Mouse (Mus musculus): ENCODE results near the gene Mpig6b.

Mpig6b gene

DNA sequence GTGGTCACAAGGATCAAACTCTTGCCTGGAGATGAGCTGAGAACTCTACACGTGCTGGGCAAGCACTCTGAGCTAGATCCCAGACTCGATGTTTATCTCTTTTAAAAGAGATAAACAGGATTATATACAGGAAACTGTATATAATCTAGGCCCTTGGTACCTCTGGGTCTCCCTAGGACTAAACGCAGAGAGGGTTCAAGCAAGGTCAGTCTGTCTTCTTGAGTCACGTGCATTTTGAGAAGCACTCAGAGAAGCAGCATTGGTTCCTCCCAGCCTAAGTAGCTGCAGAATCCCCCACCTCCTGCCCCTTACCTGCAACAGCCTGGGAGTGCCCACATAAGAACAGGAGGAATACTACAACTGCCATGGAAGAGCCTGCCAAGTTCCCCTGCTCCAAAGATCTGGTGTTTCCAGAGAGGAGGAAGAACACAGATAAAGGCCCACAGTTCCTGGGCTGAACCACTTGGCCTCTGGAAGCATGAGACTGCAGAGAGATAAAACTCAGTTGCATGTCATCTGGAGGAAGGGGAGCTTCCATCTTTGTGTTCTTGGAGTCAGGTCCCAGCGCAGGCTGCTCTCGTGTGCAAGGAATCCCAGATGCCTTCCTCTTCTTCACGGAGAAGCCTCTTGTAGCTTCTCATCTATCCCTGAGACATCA is 19.4 kb upstream of the Mpig6b start, which contains the start of gene Ly6g6f:
Gene Ly6g6f, minus strand, starts transcription at position 403 of the 658 bp plus-strand sequence.
- DNase-seq = no peak

DNA sequence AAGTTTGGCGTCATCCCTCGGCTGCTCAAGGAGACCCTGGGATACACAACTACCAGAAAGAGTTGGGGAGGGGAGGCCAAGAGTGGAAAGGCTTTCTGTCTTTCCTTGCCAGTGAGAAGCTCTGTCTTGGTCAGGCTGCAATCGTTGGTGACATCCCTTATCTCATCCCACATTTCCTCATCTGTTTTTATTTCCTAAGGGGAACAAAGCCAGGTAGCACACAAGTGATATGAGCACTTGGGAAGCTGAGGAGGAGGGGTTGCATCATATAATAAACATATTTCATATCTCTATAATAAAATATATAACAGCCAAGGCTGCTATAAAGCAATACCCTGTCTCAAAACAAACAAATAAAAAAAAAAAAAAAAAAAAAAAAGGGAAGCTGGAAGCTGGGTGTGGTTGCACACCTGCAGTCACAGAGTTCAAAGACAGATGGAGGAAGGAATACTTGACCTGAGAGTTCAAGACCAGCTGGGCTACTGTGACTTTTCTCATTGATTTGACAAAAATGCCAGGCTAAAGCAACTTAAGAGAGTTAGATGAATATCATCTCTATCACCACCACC is 18.0 kb upstream of the Mpig6b start:
- no peak for DNase-seq

DNA sequence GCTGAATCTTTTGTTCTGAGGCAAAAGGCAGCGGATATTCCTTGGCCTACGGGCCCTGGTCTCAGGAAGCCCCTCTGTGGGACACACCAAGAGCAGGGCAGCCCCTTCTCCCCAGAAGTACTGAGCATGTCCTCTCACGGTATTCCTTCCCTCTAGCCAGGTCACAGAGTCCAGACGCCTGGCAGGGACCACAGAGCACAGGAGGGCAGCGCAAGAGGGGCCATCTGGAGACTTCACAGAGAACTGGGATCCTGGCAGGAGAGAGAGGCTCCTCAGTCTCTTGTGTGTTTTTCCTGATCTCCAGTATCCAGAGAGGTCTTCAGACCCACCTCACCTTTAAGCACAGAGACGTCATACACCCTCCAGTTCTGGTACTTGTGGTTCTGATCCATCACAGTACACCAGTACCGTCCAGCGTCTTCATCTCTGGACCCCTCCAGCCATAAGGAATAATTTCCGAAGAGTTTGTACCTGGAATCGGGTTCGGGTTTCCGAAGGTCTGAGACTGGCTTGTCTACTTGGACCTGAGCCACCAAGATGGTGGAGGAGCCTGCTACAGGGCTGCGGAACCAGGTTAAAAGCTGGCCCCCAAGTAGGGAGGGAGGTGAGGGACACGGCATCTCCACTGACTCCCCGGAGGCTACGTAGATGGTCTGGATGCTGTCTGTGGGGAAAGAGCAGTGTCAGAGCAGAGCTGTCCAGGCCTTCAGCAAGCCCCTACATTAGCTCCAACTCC is 17.0 kb upstream of the Mpig6b start:
- DNase-seq = peak; percentile 89

DNA sequence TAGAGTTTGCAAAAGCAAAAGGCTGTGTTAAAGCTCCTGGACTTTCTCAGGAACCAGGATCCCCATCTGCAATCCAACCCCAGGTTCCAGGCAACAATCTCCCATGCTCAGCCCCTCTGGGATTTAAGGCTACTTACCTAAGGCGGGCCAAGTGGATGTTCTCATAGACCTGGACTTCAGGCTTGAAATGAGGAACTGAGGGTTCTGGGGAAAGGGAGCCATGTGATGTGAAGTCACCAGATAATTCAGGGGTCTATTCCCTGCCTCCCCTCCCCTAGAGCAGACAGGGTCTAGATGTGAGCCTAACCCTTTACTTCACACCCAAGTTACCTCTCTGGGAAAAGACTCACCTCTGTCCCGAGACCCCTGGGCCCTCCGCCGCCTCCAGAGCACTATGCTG is 14.7 kb upstream of the Mpig6b start:
- DNase-seq = no peak

DNA sequence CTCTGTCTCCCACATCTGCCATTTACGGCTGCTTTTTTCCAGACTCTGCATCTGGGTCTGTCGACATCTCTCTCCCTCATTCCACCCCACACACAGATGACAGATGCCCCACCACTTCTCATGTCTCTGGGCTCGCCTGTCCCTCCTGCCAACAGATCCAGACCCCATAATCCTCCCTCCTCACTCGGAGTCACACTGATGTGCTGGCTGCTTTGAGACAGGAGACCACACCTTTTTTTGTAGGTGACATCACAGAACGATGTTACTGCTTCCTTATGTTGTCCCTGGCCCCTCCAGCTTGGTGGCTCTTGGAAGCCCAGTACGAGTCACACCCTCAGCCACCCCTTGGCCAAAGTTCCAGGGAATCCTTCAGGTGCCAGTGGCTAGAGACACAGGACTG is 14.3 kb upstream of the Mpig6b start:
- DNase-seq = no peak

DNA sequence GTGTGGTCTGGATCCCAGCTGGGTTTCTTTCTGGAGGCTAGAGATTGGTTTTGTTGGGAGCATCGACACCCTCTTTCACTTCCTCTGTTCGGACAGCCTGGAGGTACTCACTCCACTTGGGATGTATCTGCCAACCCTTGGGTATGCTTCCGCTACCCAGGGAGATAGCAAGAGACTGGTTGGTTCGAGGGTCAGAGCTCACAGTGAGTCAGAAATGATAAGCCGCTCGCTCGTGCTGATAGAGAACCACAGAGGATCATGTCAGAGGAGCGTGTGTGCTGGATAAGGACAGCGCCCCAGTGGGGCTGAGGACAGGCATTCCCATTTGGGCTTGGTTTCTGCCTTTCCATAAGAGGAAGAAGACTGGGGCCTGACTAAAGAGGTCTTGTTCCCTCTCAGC is 13.8 kb upstream of the Mpig6b start:
- DNase-seq = no peak

DNA sequence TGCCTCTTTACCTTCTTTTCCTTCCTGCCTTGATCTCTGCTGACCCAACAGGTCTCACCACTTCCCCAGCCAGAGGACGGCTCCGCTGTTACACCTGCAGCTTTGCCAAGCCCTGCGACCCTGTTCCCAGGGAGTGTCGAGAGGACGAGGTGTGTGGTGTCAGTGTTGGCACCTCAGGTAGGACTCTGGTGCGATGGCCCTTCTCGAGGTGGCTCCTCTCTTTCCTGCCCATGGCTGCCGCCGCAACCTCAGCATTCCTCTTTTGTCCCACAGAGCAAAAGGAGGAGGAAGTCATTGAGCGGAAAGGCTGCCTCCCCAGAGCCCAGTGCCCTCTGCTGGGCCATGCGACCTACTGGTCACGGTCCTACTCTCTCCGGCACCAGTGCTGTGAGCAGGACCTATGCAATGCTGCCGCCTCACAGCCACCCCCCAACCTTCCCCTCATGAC is 11.8 kb upstream of the Mpig6b start, which contains the start of gene Ly6g6d:
Gene Ly6g6d, minus strand, starts transcription at position 280 of the 448 bp plus-strand sequence.
- peak; percentile 76 for DNase-seq

DNA sequence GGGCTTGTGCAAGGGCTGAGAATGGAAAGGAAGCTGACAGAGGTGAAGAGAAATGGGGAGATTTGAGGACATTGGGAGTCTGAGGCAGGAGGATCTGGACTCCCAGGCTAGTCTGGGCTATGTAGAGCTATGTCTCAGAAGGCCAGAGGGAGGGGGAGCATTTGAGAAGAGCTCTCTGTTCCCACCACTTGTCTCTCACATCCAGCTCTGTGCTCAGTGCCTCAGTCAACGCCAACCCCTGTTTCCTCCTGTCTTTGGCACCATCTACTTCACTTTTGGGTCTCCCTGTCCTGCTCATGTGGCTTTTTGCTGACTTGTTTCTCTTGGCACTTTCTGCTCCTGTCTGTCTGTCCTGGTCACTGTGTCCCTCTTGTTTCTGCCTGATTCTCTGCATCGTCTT is 11.3 kb upstream of the Mpig6b start:
- DNase-seq = peak; percentile 54

DNA sequence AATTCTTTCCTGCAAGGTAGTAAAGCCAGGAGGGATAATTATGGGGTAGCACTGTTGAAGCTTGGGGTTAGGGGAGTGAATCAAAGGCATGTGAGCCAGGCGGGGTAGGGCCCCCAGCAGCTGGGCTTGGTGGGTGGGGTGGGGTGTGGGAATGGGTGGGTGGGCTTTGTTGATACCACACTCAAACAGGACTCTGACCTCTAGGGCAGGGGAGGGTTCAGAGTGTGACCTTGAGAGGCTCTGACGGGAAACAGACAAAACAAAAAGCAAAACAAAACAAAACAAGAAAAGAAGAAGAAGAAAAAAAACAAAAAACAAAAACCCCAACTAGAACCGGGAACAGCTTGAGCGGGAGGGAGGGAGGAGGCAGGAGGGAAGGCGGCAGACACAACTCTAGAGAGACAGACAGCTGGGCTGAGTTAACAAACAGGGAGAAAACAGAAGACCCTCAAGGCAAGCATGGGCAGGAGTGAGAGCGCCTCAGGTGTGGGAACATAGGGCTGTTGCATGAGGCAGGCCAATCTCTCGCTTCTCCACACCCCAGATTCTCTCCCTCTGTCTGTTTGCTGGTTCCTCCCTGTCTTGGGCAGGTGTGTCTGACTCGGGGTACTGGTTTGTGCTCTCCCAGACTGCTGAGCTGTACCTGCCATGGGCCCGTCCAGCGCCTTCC is 10.7 kb upstream of the Mpig6b start, which contains the start of gene Ly6g6e:
Gene Ly6g6e, plus strand, starts transcription at position 396 of the 670 bp plus-strand sequence.
- no peak for DNase-seq

DNA sequence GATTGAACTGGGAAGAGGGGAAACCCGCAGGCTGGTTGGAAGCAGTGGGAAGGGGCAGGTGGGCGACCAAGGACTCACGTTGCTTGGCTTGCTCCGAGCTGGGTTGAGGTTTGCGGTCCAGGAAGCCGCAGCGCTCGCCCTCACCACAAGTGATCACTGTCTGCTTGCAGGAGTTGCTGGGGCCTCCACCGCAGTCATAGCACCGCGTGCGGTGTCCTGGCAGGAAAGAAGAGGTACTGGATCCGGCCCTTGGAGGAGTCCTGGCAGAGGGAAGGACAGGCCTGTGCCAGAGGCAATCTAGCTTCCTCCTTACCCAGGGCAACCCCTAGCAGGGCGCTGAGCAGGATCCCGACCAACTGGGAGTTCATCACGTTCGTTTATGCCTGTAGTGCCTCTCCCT is 8.1 kb upstream of the Mpig6b start:
- DNase-seq = peak; percentile 93

DNA sequence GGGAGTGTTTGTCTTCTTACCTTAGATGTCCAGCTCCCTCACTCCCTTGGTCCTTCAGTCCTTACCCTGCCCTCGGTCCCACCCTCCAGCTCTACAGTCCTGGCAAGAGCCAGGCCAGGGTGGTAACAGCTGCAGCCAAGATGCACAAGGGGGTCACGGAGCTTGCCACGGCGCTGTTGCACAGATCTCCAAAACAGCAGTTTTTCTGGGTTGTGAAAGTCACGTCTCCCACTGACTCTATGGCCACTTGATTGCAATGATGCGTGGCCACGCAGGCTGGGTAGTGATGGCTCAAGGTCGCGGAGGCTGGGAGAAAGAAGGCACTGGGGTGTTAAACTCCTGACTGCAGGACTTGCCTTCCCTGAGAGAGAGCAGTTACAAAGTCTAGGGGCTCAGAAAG is 5.5 kb upstream of the Mpig6b start:
- peak; percentile 66 for DNase-seq

DNA sequence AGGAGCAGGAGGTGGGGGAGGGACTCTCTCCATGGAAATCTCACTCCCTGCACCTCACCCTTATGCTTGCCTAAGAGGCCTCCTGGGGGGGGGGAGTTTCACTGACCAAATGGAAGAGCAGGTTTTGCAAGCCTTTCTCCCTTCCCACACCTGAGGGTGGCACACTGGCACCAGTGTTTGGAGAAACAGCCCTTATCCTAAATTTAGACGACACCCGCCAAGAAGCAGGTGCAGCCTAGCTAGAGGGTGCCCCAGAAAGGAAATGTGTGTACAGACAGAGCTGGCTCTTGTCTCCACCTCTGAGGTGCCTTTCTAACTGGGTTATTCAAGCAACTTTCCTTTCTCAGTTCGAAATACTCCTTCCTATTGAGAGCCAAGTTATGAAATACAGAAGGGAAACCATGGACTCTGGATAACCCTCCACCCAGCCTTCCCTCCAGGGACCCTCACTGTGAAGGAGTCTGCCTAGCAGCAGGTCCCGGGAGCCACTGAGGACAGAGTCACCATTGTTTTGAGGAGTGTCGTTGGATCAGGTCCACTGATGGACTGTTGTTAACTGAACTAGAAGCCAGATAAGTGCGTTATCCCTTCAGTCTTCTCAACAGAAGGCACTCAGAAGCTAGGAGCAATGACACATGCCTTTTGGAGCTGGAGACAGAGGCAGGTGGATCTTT is 4.7 kb upstream of the Mpig6b start:
- DNase-seq = peak; percentile 96

DNA sequence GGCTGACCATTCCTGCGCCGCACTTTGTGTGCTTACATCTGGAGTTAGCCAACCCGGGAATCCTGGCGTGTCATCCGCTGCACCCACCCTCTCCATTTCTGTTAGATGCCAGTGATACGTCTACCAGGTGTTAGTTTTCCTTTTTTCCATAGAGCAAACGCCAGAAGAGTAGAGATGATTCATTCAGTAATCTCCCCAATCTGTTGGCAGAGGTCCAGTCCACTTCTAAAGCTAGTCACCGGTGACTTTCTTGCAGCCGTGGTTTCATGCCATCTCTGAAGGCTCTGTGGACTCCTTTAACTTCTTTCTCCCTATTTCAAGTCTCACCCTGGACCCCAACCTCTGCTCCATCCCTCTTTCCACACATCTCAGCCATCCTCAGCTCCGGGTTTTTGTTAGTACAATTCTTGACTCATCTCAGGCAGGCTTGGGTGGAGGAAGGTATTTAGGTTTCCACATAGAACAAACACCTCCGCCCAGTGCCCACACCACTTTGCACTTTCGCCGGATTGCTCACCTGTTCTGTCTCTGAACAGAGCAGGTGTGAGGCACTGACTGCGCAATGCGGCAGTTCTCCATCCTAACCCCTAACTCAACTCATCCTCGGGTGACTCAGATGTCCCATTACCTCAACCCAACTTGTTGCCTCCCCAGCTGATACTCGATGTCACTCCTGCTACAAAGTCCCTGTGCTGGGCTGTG is 2.4 kb upstream of the Mpig6b start:
- no peak for DNase-seq

DNA sequence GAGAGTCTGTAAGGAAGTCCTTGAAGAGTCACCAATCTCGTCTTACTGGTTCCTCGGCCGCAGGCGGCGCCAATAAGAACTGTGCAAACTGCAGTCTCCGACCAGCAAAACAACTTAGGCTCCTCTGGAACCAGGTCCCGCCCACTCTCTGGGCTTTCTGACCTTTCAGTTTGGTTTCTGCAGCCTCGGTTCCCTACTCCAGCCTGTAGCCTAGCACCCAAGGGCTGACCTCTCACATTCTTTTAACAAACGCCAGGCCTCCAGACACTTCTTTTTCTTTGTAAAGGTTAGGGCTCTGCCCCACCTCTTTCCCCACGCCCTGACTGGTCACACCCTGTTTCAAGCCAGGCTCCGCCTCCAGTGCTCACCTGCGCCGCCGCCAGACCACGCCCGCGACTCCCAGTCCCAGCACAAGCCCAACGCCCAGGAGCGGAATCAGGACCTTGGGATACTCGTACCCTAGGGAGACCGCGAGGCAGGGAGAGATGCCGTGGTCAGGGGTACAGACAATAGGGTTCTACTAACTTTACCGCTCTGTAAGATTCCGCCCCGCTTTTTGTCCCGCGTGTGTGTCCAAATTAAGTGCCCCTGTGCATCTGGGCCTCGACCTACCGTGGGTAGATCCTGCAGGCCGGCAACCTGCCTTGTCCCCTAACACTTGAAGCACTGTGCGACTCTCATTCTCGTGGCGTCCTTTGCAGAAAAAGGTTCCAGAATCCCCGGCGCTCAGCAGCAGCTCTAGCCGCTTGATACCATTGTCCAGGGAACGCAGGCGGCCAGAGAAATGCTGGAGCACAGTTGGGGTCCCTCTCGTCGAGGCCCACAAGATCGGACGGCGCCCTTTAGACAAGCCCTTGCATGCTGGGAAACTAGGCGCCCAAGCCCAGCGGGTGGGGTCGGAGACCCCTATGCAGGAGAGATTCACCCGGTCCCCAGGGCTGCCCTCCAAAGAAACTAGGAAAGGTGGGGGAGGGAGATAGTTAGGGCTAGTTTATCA is 735 bp downstream of the Mpig6b start, which contains the start of gene Ly6g6c:
Gene Ly6g6c, plus strand, starts transcription at position 438 of the 997 bp plus-strand sequence.
- peak; percentile 77 for DNase-seq

DNA sequence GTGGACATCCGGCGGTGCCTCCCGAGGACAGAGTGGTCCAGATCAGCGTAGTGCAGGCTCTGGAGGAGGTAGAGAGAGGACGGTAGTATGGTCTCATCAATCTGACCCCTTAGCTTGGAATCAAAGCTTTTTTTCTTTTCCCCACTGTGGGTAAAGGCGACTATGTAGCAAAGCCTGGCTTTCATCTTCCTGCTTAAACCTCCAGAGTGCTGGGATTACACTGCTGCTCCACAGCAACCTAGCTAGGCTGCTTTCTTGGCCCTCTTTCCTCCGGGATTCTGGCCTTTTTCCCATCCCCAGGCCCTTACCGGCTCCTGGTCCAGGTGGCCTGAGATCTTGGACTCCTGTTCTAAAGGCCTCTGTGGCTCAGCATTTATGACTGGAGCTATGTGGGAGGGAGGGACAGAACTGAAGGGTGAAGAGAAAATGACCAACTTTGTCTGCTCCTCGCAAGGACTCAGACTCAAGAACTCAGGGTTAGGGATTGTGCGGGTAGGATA is 1.6 kb downstream of the Mpig6b start:
- DNase-seq = peak; percentile 85

DNA sequence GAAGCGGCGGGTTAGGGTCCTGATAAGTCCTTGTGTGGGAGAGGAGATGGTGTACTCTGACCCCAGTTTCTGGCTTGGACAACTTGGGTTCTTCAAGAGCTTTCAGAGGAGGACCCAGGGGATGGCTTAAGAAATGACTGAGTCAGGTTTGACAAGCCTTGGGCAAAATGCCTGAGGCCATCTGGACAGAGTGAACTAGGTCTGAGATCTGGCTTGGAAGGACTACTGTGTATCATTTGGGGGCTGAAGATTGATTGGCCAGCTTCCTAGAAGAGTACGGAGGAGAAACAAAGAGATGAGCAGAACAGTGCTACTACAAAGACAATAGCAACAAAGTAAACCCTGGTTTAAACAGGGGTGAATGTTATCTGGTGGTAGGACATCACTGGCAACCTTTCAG is 2.5 kb downstream of the Mpig6b start:
- no peak for DNase-seq

DNA sequence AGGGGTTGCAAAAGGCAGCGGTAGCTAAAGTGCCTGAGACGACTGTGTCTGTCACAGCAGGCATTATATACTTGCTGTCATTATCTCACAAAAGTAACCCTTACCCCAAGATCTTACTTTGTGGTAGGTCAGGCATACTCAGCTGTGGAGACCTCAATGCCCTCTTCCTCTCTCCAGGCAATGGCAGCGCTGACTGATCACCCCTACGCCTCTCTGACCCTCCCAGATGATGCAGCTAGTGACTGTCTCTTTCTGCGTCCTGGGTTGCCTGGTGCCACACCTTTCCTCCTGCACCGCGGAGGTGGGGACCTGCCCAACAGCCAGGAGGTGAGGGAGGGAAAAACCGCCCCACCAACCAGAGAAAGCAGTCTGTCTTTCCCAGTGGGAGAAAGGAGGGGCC is 4.7 kb downstream of the Mpig6b start:
- DNase-seq = peak; percentile 49

DNA sequence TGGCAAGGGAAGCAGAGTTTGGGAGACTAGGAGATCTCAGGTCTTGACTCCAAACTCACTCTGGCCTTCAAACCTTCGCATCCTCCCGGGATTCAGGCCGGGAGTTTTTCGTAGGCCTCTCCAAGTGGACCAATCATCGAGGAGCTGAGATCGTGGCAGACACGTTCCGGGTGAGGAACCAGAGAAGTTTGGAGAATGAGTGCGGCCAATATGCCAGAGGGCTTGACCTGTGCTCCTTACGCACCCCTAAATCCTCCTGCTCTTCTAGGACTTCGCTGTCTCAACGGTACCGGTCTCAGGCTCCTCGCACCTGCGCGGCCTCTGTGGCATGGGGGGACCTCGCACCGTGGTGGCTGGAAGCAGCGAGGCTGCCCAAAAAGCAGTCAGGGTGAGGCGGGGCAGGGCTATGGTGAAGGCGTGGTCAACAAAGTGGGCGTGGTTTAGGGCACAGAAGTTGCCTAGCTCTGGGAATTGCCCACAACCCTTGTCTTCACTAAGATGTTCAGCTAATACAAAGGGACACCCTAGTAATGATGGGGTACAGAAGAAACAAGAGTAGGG is 5.2 kb downstream of the Mpig6b start:
- peak; percentile 59 for DNase-seq

DNA sequence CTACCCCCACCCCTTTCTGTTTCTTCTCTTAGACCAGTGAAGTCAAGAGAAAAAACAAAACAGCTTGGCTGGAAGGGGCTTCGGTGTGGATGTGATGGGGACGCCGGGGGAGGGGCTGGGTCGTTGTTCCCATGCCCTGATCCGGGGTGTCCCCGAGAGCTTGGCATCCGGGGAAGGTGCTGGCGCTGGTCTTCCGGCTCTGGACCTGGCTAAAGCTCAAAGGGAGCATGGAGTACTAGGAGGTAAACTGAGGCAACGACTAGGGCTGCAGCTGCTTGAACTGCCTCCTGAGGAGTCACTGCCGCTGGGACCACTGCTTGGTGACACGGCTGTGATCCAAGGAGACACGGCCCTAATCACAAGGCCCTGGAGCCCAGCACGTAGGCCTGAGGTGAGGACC is 5.9 kb downstream of the Mpig6b start:
- peak; percentile 68 for DNase-seq
